Mouse (Mus musculus) hindbrain, postnatal 0 days (tissue): ENCODE results near the gene Kantr. TPM values are rescaled to one million over a fixed set of nuclear protein-coding genes. Genes with fewer than 3 reads are reported as not detected.
"Not testable (repeated sequence)": the region's sequence is repeated elsewhere in the genome, so short reads cannot be mapped to it uniquely, and the experiment has no call there.

Experiments
- ATAC-seq: fragments of 200-750 bp; cut with Nextera tagmentation; 2 replicates; pipeline ENCODE4 v1.8.0; 2017; ENCODE audit warnings: mild to moderate bottlenecking, moderate TSS enrichment, moderate library complexity
- DNase-seq: peaks from one replicate; pipeline ENCODE4 v3.0.0-alpha.2; 2015; ENCODE audit warnings: low spot score
- H3K27ac ChIP-seq: fragments of 300-500 bp; sonication (generic); 2 replicates; pipeline ENCODE4 v1.5.1; 2014; ENCODE audit warnings: mild to moderate bottlenecking
- H3K27me3 ChIP-seq: fragments of 300-500 bp; sonication (generic); 2 replicates; pipeline ENCODE4 v1.6.1; 2014; ENCODE audit warnings: low read length, mixed read lengths; ENCODE audit not compliant: insufficient read depth
- H3K36me3 ChIP-seq: fragments of 300-500 bp; sonication (generic); 2 replicates; pipeline ENCODE4 v1.6.1; 2014; ENCODE audit warnings: low read length, mixed read lengths; ENCODE audit not compliant: insufficient read depth
- H3K4me1 ChIP-seq: fragments of 300-500 bp; sonication (generic); 2 replicates; pipeline ENCODE4 v1.6.1; 2014; ENCODE audit warnings: antibody characterized with exemption, low read length, mixed read lengths; ENCODE audit not compliant: insufficient read depth
- H3K4me2 ChIP-seq: fragments of 300-500 bp; sonication (generic); 2 replicates; pipeline ENCODE4 v1.6.1; 2014; ENCODE audit warnings: low read depth, mild to moderate bottlenecking, low read length, moderate library complexity, mixed read lengths
- H3K4me3 ChIP-seq: fragments of 300-500 bp; sonication (generic); 2 replicates; pipeline ENCODE4 v1.5.1; 2014; ENCODE audit warnings: low read length
- H3K9ac ChIP-seq: fragments of 300-500 bp; sonication (generic); replicated peaks from 2 replicates; pipeline ENCODE4 v1.6.1; 2014; ENCODE audit warnings: mild to moderate bottlenecking, low read length, moderate library complexity, mixed read lengths
- H3K9me3 ChIP-seq: fragments of 300-500 bp; sonication (generic); 2 replicates; pipeline ENCODE4 v1.6.1; 2016; ENCODE audit warnings: low read length, mixed read lengths
- CTCF ChIP-seq: IDR thresholded peaks from 2 replicates; pipeline ENCODE4 v1.5.1; 2016; ENCODE audit warnings: antibody characterized with exemption, control low read depth, low read depth
- WGBS: fragments of 180-500 bp; shearing (Covaris S2); extraction: QIAGEN DNeasy Blood & Tissue Kit; methylation state at CpG from one replicate; pipeline ENCODE4 v1.1.7; 2014; 5-methylcytosine and 5-hydroxymethylcytosine counted together
- polyA plus RNA-seq: library from polyadenylated mRNA; unstranded; fragments of >200 nt; fragmentation: Nextera tagmentation; extraction: Ambion mirVana; gene quantifications from 2 replicates; pipeline ENCODE4 v1.2.1, GENCODE M21; 2015
- total RNA-seq: library from RNA; depleted of rRNA; stranded (reverse); fragments of >200 nt; gene quantifications from 2 replicates; pipeline ENCODE4 v1.2.3, GENCODE M21; 2014

Kantr gene
- total and polyA plus RNA-seq, 2 experiments from 2014 or later, result 21.3 to 21.7 TPM

DNA sequence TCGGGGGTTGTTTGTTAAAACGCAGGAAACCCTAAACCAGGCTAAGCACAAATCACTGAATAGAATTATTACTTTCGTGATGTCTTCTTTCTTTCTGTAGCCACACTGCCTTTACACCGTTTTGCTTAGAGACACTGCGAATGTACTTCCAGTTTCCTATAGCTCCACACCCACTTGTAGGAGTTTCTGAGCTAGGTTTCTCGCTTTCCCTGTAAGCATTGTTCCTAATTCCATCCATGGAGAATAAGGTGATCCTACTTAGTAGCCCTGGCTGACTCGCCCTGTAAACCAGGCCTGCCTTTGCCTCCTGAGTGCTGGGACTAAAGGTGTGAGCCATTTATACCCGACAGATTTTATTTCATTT is 376 bp upstream of the Kantr start:
- Histone ChIP-seq H3K4me1 (no peaks in the 10 kb centered on the region), H3K27ac (peak overlapping the region; percentile 71; the same call in 1 of the 2 replicates), H3K9ac (no peak overlapping the region), H3K4me2 (peak overlapping the region; percentile 60), H3K9me3 (no peaks in the 10 kb centered on the region), H3K36me3 (no peaks in the 10 kb centered on the region), H3K4me3 (peak overlapping the region; percentile 53), H3K27me3 (no peaks in the 10 kb centered on the region)
- TF ChIP-seq CTCF, result no peak
- ATAC-seq (peak; percentile 52), DNase-seq (no peak)
- WGBS, result 31% methylated on average over 8 of the region's 8 CpGs

DNA sequence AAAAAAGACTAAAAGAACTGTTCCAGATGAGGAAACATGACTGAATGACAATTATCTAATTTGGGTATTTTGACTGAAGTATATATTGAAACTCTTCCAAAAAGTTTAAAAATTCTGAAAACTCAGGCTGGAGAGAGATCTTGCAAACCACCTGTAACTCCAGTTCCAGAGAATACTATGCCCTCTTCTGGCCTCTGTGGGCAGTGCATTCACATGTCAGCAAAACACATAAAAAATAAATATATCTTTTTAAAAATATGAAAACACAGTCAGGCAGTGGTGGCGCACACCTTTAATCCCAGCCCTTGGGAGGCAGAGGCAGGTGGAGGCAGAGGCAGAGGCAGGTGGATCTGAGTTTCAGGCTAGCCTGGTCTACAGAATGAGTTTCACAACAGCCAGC is 3.7 kb downstream of the Kantr start:
- 97% methylated on average over 1 of the region's 1 CpGs for WGBS
- H3K9me3 ChIP-seq, result no peaks in the 10 kb centered on the region
- no peak overlapping the region for H3K4me2 ChIP-seq
- peaks cover 3% of the 10 kb centered on the region; the same call in 1 of the 2 replicates for H3K27me3 ChIP-seq
- H3K4me1 ChIP-seq, result no peaks in the 10 kb centered on the region
- no peak overlapping the region for H3K9ac ChIP-seq
- no peak for ATAC-seq
- no peak for DNase-seq
- no peak overlapping the region for H3K4me3 ChIP-seq
- TF ChIP-seq CTCF, result no peak
- no peak overlapping the region for H3K27ac ChIP-seq
- H3K36me3 ChIP-seq, result no peaks in the 10 kb centered on the region

DNA sequence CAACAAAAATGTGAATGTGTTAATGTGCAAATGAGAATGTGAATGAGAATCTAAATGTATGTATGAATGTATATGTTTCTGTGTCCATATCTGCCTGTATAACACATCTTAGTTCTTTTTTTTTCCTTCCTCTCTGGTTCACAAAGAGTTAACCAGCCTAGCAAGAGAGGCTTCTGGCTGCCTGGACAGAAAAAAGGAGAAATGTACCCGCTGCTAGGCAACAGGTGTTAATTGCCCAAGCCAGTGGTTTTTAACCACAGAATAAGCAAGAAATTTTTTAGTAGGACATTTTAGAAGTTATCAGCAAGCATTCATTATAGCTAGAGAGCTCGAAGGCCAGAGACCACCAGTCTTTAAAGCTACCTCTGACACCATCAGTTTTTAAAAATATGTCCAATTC is 4.5 kb downstream of the Kantr start:
- Histone ChIP-seq H3K9me3 (no peaks in the 10 kb centered on the region), H3K27ac (no peak overlapping the region), H3K27me3 (peaks cover 3% of the 10 kb centered on the region; the same call in 1 of the 2 replicates), H3K36me3 (no peaks in the 10 kb centered on the region), H3K9ac (no peak overlapping the region), H3K4me2 (no peak overlapping the region), H3K4me3 (no peak overlapping the region), H3K4me1 (no peaks in the 10 kb centered on the region)
- no peak for ATAC-seq
- TF ChIP-seq CTCF, result no peak
- peak; percentile 7 for DNase-seq
- 38% methylated on average over 2 of the region's 2 CpGs for WGBS

DNA sequence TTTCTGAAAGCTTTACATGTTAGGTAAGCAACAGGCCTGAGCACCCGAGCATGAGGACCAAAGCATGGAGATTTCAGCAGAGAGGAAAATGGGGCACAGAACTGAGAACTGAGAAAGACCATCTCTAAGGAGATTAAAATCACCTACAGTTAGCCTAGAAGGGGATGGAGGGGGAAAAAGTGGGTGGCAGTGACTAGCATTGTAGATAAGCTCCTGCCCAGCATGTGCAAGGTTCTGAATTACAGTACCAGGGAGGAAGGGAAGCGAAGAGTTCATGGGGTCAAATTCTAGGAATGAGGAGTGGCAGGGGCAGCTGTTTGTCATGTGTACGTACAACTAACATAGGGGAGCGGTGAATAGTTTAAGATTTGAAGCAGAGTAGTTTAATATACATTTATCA is 6.8 kb downstream of the Kantr start:
- ATAC-seq, result no peak
- H3K36me3 ChIP-seq, result no peaks in the 10 kb centered on the region
- H3K9ac ChIP-seq, result no peak overlapping the region
- no peak for DNase-seq
- H3K4me3 ChIP-seq, result no peak overlapping the region
- no peak overlapping the region for H3K4me2 ChIP-seq
- H3K4me1 ChIP-seq, result no peaks in the 10 kb centered on the region
- H3K27me3 ChIP-seq, result peaks cover 3% of the 10 kb centered on the region; the same call in 1 of the 2 replicates
- H3K9me3 ChIP-seq, result no peaks in the 10 kb centered on the region
- no peak for TF ChIP-seq CTCF
- H3K27ac ChIP-seq, result no peak overlapping the region
- WGBS, result 87% methylated on average over 4 of the region's 4 CpGs

DNA sequence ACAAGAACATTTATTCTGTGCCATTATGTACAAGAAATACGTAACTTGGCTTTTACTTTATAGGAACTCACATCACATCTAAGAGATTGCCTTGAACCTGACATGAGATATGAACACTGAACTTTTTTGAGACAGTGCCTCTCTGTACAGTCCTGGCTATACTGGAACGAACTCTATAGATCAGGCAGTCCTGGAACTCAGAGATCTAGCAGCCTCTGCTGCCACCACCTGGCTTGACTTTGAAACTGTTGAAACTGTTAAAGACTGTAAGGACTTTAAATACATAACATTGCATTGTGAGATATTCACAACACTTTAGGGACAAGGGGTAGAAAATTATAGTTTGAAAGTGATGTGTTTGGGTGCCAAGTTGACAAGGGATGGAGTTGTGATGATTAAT is 19.4 kb downstream of the Kantr start:
- H3K9me3 ChIP-seq, result no peaks in the 10 kb centered on the region
- no peak overlapping the region for H3K27ac ChIP-seq
- H3K36me3 ChIP-seq, result no peaks in the 10 kb centered on the region
- no peak overlapping the region for H3K4me2 ChIP-seq
- ATAC-seq (no peak), DNase-seq (peak; percentile 54)
- H3K4me1 ChIP-seq, result no peaks in the 10 kb centered on the region
- WGBS, result 49% methylated on average over 2 of the region's 2 CpGs
- H3K9ac ChIP-seq, result no peak overlapping the region
- H3K27me3 ChIP-seq, result 0 out of 2 replicates have a peak, but pooled peaks cover 5% of the 10 kb centered on the region
- TF ChIP-seq CTCF, result peak; percentile 57
- no peak overlapping the region for H3K4me3 ChIP-seq

DNA sequence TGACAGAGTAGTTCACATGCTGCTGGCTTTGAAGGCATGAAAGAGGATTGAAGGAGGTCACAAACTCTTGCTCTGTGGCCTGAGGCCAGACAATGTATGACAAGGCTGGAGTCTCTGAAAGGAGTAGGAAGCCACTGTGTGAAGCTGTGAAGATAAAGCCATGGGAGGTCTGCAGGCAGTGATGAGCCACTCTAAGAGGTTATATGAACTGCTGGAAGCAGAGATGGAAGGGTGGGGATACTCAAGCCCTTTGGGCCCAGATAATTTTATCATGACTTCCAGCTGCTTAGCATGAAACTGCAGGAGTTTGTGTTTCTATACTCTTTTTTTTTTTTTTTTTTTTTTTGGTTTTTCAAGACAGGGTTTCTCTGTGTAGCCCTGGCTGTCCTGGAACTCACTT is 19.9 kb downstream of the Kantr start:
- TF ChIP-seq CTCF, result no peak
- ATAC-seq (no peak), DNase-seq (no peak)
- Histone ChIP-seq H3K9ac (no peak overlapping the region), H3K36me3 (no peaks in the 10 kb centered on the region), H3K27ac (no peak overlapping the region), H3K9me3 (no peaks in the 10 kb centered on the region), H3K4me3 (no peak overlapping the region), H3K4me1 (no peaks in the 10 kb centered on the region), H3K27me3 (0 out of 2 replicates have a peak, but pooled peaks cover 5% of the 10 kb centered on the region), H3K4me2 (no peak overlapping the region)

DNA sequence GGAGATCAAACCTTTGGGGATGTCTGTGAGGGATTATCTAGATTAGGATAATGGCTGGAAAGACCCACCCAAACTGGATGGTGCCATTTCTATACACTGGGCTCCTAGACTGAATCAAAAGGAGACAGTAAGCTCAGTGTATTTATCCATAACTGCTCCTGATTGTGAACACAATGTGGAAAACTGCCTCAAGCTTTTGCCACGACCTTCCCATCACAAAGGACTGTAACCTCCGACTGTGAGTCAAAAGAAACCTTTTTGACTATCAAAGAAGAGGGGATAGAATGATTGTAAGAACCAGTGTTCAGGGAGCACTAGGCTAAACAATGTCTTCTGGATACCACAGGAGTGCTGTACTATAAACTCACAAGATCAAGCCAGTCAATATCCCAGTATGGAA is 21.1 kb downstream of the Kantr start:
- Histone ChIP-seq H3K27ac (no peak overlapping the region), H3K27me3 (0 out of 2 replicates have a peak, but pooled peaks cover 5% of the 10 kb centered on the region), H3K36me3 (no peaks in the 10 kb centered on the region), H3K9ac (no peak overlapping the region), H3K9me3 (no peaks in the 10 kb centered on the region), H3K4me2 (no peak overlapping the region), H3K4me1 (no peaks in the 10 kb centered on the region), H3K4me3 (no peak overlapping the region)
- DNase-seq (no peak), ATAC-seq (no peak)
- 66% methylated on average over 2 of the region's 2 CpGs for WGBS
- no peak for TF ChIP-seq CTCF

DNA sequence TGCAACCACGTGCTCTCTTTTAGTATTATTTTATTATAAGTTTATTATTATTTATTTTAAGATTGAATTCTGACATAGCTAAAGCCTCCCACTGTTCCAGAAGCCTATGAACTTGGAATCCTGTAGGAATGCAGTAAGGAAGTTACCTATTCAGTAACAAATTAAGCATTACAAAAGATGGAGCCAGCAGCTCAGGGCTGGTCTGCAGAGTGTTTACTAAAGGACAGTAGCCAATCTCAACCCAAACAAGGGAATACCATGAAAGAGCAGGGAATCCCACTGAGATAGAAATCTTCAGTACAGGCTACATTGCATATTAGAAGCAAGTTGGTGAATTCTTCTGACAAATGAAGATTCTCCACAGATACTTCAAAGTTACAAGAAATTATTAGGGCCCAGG is 40.3 kb downstream of the Kantr start:
- H3K4me1 ChIP-seq, DNase-seq, H3K9ac ChIP-seq, H3K4me3 ChIP-seq, H3K9me3 ChIP-seq, H3K27ac ChIP-seq, H3K4me2 ChIP-seq, ATAC-seq, H3K27me3 ChIP-seq, H3K36me3 ChIP-seq: not testable (repeated sequence)
- 51% methylated on average over 1 of the region's 1 CpGs for WGBS
